Mouse (Mus musculus) gastrocnemius, adult 2 months (tissue): ENCODE results near the gene Mnt. TPM values are rescaled to one million over a fixed set of nuclear protein-coding genes. Genes with fewer than 3 reads are reported as not detected.

Experiments
- DNase-seq: peaks from one replicate; pipeline ENCODE4 v3.0.0; 2022
- H3K27ac ChIP-seq: fragments of 200-600 bp; 2 replicates; pipeline ENCODE4 v1.8.1; 2022; ENCODE audit warnings: mild to moderate bottlenecking
- H3K4me3 ChIP-seq: fragments of 200-600 bp; 2 replicates; pipeline ENCODE4 v1.8.1; 2022; ENCODE audit warnings: mild to moderate bottlenecking, moderate library complexity
- CTCF ChIP-seq: fragments of 200-600 bp; IDR thresholded peaks from 2 replicates; pipeline ENCODE4 v1.8.1; 2022; ENCODE audit warnings: antibody characterized with exemption, mild to moderate bottlenecking, moderate library complexity
- intact Hi-C: fragments of 180-260 bp; cut with DNase I; formaldehyde crosslinking; loops from one replicate; pipeline ENCODE4 v1.15.1; 2025
- total RNA-seq, 2 experiments: library from RNA; stranded (reverse); gene quantifications; 2 replicates each; pipeline ENCODE4 v1.2.3; 2021

The Mnt gene
- total RNA-seq, 2 experiments from 2014 or later: 6.1 to 11.6 TPM

GRCm38 (mm10) chr11:74822746-74823440, 7.8 kb upstream of the Mnt start:
- Histone ChIP-seq H3K4me3 (no peak overlapping the region), H3K27ac (peak overlapping the region; percentile 50)
- DNase-seq: peak; percentile 31
- no peak for TF ChIP-seq CTCF
- intact Hi-C loops: loop anchor here (1.0 kb wide), 1 partner anchor 24 kb away; no protein-coding TSS in a partner anchor

DNA sequence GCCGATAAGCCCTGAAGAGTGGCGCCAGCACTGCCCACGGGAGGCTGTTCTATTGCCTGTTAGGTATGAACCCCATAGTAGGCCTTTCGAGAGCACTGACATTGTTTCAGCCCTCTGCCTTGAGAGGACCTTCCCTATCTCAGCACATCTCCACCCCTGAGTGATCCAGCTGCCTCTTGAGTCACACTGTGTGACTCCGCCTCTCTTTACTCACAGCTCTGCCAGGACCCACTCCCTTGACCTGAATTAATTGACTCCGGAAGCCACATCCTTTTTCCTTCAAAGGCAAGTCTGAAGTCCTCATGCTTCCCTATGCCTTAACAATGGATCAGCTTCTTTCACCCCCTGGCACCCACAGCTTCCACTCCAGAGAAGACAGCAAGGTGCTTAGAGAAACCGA, 4.6 kb upstream of the Mnt start:
- H3K4me3 ChIP-seq: no peak overlapping the region
- H3K27ac ChIP-seq: 0 out of 2 replicates have a peak overlapping the region, but pooled peaks have one; percentile 24
- intact Hi-C loops: no loop called here
- peak; percentile 29 for DNase-seq
- no peak for TF ChIP-seq CTCF

- intact Hi-C loops: no loop called here
- 0 out of 2 replicates have a peak overlapping the region, but pooled peaks have one; percentile 24 for H3K27ac ChIP-seq
- no peak for TF ChIP-seq CTCF
These were observed 4.0 kb upstream of the Mnt start for GRCm38 (mm10) chr11:74826702-74827101.

DNA sequence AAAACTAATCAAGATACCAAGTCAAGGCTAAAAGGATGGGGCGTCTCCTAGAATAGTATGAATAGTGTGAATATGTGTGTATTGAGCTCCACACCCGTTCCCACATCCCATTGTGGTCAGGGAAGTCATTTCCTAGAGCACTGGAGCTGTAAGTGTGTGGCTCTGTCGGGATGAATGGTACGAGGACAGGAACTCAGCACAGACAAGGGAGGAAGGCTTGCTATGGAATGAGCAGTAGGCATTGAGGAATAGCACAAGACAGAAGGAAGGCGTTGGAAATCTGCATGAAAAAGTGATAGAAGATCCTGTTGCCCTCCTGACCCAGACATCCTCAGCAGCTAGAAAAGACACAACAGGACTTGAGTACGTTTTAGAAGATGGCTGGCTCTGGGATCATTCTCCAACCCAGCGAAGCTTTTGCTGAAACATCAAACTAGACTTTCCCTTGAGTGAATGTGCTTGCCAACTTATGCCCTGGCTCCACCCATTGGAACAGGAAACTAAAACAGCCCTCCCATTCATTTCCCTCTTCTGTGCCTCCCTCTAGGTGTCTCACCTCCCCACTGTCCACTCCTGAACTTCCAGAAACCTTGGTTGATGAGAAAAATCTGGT, 2.8 kb upstream of the Mnt start:
- Histone ChIP-seq H3K27ac (peak overlapping the region; percentile 99), H3K4me3 (no peak overlapping the region)
- TF ChIP-seq CTCF: no peak
- no peak for DNase-seq
- intact Hi-C loops: no loop called here

More at GRCm38 (mm10) chr11:74826702-74827101, 4.0 kb upstream of the Mnt start:
- H3K4me3 ChIP-seq: no peak overlapping the region
- DNase-seq: no peak

DNA sequence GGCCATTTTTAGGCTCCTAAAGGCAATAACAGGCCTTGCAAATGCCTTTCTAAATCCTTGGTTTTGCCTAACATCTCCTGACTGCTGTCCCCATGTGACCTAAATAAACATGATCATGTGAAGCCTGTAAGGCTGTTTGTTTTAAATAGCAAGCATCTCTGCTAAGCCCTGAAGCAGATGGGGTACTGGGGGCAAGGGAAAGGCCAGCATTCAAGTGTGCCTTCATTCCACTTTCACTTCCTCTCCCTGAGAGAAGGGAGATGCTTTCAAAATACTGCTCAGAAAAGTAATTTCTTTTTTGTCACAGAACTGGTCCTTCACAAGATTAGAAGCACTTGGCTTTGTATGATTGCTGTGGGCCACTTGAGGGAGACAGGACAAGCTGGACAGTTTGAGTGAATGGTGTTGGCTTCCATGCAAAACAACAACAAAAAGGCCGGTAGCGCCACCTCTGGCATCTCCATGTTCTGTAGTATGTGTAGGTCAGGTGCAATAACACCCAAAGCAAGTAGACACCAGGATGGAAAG, 2.3 kb upstream of the Mnt start:
- DNase-seq: no peak
- H3K27ac ChIP-seq: peak overlapping the region; percentile 99
- no peak overlapping the region for H3K4me3 ChIP-seq
- TF ChIP-seq CTCF: no peak
- intact Hi-C loops: no loop called here

GRCm38 (mm10) chr11:74828965-74829550, 1.7 kb upstream of the Mnt start:
- intact Hi-C loops: no loop called here
- Histone ChIP-seq H3K27ac (peak overlapping the region; percentile 99), H3K4me3 (peak overlapping the region; percentile 95)
- DNase-seq: no peak
- TF ChIP-seq CTCF: no peak

GRCm38 (mm10) chr11:74829812-74830211, 908 bp upstream of the Mnt start:
- Histone ChIP-seq H3K4me3 (peak overlapping the region; percentile 95), H3K27ac (peak overlapping the region; percentile 99)
- DNase-seq: peak; percentile 91
- TF ChIP-seq CTCF: peak; percentile 35
- intact Hi-C loops: loop anchor here (1.0 to 5.0 kb wide), 2 partner anchors 8 to 178 kb away; no protein-coding TSS in a partner anchor

- intact Hi-C loops: loop anchor here (5.0 kb wide), 1 partner anchor 179 kb away; no protein-coding TSS in a partner anchor
- TF ChIP-seq CTCF: no peak
- Histone ChIP-seq H3K4me3 (peak overlapping the region; percentile 95), H3K27ac (peak overlapping the region; percentile 99)
- peak; percentile 80 for DNase-seq
These were observed 478 bp downstream of the Mnt start for GRCm38 (mm10) chr11:74831191-74831605.

DNA sequence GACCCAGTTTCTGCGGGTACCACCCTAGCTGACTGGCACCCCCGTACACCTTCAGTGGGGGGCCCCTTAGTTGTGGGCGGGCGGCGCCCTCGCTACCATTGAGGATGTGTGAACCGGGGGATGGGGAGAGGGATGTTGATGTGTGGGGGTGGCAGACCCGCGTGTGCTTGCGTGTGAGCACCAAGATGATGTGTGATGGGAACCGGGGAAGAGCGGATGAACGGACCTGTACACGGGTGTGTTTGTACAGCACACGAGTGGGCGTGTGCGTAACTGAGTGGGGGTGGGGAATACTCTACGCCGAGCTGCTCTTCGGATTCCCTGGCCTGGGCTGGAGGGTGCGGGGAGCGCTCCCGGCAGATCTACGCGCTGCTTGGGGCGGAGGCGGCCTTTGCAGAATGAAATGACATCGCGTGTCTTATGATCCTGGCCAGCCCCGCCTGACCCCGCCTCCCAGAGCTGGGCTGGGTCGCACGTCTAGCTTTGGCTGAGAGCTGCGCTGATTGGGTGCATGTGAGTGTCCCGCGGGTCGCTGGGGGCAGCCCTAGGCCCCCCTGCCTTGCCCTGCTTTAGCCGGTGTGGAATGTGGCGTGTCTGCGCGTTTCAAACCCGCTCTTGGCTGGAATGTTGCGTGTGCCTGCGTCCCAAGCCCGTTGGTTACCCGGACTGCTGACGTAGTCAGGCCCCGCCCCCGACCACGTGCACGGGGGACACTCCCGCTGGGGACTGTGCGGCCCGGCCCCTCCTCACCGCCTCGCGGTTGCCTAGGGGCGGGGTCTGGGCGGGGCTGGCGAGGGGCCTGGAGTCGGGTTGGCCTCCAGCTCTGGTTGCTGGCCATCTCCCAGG, 1.1 kb downstream of the Mnt start:
- peak; percentile 100 for DNase-seq
- intact Hi-C loops: loop anchor here (5.0 kb wide), 1 partner anchor 180 kb away; no protein-coding TSS in a partner anchor
- Histone ChIP-seq H3K4me3 (peak overlapping the region; percentile 95), H3K27ac (peak overlapping the region; percentile 99)
- TF ChIP-seq CTCF: no peak

GRCm38 (mm10) chr11:74832503-74833143, 1.9 kb downstream of the Mnt start:
- no peak for TF ChIP-seq CTCF
- Histone ChIP-seq H3K27ac (peak overlapping the region; percentile 99), H3K4me3 (peak overlapping the region; percentile 95)
- intact Hi-C loops: loop anchor here (5.0 kb wide), 1 partner anchor 180 kb away; no protein-coding TSS in a partner anchor
- peak; percentile 76 for DNase-seq
